Mouse (Mus musculus) ES-CJ7 (cell line): ENCODE measurements around the gene Fbxo22.
"Not testable (repeated sequence)": the region's sequence is repeated elsewhere in the genome, so short reads cannot be mapped to it uniquely, and the experiment has no call there.

Experiments
- DNase-seq: peaks from one replicate; pipeline ENCODE4 v3.0.0; 2011; ENCODE audit warnings: low read depth, low spot score

The Fbxo22 gene

DNA sequence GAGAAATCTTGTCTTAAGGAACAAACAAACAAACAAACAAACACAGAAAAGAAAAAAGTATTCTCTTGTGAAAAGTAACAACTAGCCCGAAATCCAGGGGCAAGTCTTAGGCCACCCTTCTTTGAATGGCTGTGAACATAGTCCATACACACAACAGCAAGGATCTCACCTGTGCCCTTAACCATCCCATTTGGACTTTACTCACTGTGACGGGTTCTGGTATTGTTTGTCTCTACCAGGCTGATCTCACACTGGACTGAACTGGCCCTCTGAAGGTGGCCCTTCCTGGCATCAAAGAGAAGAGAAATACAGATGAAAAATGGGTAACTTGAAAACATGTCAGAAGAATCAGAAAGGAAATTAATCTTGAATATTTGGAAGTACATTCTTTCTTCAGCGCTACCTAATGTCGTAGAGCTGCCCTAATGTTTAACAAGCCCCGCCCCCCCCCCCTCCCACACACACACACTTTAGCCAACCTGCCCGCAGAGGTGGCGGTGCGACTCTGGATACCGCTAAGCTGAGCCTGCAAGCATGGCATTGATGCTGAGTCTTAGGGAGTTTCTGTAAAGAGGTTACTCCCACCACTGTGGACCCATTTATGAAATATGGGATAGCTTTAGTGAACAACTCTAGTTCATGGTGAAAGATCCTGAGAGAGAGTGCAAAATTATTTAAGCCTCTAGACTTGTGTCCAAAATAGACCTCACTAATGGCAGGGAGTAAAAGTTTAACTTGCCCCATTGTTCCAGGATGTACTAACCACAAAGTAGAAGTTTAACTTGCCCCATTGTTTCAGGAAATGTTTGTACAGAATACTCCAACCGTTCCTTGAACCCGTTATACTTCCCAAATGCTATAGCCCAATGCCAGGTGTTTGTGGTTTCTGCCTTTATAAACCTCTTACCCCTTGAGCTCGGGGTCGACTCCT, 27.8 kb downstream of the Fbxo22 start:
- no peak for DNase-seq

DNA sequence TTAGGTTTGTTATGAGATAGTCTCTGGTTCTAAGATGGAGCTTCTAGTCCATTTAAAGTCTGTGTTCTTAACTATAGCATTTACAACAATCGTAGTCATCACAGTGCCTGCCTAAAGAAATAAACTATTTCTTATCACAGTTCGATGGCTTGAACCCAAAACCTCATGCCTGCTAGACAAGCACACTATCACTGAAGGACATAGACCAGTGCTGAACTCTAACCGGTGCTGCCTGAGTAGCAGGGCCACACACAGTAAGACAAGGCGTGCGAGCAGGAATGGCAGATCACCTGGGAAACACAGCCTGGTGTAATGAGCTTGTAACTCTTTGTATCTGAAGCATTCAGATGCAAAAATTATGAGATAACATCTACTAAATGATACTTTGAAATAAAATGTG, 32.1 kb downstream of the Fbxo22 start:
- no peak for DNase-seq

DNA sequence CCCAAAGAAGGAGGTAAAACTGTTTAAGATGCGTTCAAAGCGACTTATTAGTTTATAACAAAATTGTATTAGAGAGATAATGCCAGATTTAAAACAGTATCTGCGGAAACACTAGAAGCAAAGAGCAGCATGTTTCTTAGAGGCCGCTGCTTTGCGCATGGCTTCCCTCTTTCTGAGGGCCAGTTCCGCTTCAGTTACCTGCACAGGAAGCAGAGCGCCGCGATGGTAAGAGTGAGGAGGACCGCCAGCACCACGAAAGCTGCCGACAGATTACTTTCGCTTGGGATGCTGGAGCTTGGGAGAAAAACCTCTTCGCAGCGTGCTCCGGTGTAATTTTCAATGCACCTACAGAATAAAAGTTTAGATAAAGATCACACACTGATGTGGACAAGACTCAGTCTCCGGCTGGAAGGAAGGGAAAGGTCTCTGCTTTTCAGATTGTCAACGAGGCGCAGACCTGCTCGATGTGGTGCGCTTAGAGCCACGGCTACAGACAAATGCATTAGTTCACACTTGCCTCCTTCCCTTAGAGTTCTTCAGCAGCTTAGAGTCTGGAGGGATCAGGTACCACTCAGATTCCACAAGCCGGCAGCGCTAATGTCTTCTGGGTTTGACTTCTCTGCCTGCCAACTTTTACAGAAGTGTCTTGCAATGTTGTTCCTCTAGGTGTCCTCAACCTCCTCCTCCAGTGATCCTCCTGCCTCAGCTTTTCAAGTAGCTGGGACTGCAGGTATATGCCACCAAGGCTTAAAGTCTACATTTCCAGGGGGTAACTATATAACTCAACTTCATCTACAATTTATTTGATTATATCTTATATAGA, 33.3 kb downstream of the Fbxo22 start:
- DNase-seq, result peak; percentile 76

DNA sequence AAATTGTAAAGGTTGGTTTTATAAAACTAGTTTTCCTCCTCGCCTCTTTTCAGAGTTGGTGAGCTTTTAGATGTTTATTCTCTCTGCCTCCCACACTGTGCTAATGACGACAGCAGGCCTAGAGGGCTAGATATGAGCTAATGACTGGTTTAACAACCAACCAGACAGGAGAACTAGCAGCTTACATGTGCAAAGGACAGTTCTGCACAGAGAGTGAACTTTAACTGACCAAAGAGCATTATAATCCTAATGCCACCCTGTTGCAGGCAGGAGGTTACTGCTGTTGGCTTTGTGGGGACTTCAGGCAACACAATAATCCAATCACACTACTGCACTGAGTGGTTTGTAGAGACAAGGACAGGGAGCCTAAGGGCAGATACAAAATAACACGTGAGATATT, 34.6 kb downstream of the Fbxo22 start:
- DNase-seq, result no peak

DNA sequence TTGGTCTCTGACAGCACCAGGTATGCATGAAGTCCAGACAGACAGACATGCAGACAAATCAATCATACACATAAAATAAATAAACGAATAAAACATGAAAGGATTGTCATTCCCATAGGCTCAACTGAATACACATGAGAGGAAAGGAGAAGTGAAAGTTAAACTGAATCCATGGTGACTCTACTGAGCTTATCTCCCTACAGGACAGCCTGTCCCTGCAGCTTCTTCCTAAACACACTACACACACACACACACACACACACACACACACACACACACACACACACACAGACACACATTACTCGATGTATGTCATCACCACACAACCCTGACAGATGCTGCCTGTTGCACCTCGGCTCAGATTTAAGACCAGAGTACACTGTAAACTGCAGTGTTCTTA, 35.4 kb downstream of the Fbxo22 start:
- no peak for DNase-seq

DNA sequence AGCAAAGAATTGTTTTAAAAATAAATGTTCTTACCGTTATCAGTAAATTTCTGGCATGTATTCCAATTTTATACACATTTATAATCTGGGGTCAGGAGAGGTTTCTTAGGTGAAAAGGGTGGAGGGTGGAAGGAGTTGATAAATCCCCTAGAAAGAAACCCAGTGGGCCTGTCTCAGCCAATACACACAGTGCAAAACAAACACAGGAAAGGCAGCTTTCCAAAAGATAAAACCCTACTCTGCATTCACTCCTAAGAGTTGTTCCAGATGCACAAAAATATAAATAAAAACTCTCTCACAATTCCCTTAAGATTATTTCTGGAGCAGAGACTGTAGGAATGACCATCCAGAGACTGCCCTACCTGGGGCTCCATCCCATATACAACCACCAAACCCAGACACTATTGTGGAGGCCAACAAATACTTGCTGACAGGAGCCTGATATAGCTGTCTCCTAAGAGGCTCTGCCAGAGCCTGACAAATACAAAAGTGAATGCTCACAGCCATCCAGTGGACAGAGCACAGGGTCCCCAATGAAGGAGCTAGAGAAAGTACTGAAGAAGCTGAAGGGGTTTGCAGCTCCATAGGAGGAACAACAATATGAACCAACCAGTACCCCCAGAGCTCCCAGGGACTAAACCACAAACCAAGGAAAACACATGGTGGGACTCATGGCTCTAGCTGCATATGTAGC, 36.5 kb downstream of the Fbxo22 start:
- DNase-seq, result not testable (repeated sequence)

DNA sequence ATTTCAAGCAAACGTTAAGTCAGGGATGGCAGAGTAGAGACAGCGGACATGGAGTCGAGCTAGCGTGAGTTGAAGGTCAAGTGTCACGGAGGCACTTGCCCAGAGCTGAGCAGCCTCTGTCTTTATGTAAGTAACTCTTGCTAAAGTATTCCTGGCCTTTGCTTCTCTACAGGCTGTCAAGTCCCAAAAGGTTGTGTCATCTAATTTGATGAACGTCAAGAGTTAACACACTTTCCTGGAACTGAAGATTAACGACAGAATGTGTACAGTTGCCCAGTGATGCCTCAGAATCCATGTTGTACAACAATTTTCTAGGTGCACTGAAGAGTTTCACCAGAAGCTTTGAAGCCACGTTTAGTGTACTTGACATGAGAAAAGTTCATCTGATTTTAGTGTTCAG, 37.7 kb downstream of the Fbxo22 start:
- no peak for DNase-seq

DNA sequence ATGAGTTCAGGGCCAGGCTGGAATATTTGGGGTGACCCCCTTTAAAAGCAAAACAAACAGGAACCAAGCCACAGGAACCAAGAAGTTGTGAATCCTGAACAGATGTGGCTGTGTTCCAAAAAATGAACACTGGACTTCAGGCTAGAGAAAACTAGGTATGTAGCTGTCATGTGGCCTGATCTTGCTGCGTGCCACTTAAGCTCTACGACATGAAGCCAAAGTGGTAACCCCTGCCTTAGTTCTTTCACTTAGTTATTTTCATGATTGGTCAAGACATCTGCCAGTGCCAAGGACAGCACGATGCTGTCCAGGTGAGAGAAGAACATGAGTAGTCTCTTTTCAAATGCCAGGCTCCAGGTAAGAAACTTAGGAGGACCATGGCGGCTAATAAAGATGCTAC, 38.2 kb downstream of the Fbxo22 start:
- DNase-seq, result no peak

DNA sequence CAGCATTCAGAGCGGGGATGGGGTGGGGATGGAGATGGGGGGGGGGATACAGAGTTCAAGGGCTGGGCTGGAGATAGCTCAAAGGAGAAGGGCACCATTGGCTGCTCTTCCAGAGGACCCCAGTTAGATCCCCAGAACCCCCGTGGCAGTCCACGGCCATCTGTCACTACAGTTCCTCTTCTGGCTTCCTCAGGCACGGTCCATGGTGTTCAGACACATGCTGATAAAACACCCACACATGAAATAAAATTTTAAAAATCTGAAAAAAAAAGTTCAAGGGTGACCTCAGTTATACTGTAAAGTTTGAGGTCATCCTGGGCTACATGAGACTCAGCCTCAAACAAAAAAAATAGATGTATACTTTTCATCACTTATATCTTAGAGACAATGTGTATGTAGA, 39.7 kb downstream of the Fbxo22 start:
- no peak for DNase-seq

DNA sequence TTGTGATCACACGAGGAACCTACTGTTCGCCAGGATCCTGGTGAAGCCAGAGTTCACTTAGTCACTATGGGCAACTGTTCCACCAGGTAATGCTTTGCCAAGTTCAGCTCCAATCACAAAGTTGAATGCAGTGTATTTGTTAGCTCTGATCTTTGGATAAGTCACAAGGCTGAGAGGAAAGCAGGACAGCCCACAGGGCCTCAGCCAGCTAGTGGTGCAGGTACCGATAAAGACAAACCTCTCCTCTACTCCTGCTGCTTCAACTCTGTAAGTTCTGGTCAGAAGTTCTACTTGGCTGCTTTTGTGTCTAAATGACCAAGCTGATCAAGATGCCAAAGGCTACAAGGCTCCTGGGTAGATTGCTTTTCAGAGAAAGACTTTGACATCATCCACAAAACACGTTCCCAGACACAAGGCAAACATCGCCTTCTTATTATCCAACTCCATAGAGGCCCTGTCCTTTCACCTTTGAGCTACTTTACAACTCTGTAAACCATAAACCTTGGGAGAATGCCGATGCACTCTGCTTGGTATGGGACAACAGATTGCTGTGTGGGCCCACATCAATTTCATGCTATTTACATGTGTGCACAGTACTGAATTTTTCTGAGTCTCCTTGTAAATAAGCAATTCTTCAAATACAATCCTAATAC, 42.0 kb downstream of the Fbxo22 start:
- DNase-seq, result no peak

DNA sequence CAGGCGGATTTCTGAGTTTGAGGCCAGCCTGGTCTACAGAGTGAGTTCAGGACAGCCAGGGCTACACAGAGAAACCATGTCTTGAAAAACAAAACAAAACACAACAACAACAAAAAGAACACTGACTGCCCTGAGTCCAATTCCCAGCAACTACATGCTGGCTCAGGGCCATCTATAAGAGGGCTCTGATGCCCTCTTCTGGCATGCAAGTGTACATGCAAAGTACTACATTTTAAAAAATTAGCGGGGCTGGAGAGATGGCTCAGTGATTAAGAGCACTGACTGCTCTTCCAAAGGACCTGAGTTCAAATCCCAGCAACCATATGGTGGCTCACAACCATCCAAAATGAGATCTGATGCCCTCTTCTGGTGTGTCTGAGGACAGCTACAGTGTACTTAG, 43.4 kb downstream of the Fbxo22 start:
- DNase-seq, result peak; percentile 64

DNA sequence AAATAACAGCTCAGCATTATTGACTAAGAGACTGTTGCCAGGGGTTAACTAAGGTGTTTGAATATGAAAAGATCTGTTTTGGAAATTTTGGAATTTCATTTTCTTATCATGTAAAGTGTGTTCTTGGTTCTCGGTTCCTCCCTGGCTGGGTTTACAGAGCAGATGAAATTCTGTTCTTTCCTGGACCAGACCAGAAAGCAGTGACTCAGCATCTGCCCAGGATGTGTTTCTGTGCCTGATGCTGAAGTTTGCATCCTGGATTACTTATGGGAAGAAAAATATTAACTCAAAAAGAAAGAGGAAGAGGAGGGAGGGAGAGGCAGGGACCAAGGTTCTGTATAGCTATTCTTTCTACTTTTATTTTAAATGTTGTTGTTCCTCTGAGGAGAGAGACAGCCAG, 45.1 kb downstream of the Fbxo22 start:
- DNase-seq, result no peak

DNA sequence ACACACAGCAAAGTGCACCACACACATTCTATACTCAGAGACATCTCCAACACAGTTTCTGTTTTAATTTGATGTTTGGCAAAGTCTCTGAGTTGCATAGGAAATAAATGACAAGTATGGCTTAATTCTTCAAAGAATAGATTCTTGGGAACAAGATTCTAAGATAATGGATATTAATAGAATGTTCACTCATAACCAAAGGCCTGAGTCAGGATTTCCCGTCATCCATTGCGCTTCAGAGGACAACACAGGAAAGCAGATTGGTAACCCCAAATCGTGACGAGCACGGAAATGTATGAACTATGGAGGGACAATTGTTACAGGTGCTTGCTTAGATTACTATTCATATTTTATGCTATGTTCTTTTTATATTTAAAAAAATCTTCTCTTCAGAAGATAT, 46.3 kb downstream of the Fbxo22 start:
- DNase-seq, result no peak

DNA sequence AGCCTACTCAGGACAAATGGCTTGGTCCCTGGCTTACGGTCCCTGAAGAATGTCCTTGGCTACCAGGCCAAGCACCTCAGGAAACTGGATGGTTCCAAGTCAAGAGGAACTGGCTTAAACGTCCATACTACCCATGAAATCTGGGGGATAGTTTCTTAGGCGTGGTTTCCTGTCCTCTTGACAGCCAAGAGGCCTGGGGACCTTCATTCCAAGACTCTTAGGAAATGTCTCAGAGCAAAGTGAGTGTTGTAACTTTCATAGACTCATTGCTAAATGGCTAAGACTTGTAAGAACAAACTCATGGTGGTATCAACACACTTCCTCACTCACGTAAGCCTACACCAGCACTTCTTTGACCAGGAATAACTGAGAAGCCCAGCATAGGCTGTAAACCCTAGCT, 46.9 kb downstream of the Fbxo22 start:
- no peak for DNase-seq

DNA sequence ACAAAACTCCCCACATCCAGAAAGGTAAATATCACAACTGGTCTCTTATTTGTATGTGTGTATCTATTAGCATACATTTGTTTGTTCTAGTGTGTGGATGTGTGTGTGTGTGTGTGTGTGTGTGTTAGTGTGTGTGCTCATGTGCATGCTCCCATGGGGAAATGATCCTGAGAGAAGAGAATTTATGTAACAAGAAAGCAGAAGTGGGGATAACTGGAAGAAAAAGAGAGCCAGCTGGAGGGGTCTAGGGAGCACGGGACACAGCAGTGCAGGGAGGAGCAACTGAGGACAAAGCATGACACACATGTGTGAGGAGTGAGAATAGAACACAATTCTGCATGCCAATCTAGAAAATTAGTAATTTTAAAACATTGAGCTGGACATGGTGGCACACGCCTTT, 48.4 kb downstream of the Fbxo22 start:
- DNase-seq, result no peak

DNA sequence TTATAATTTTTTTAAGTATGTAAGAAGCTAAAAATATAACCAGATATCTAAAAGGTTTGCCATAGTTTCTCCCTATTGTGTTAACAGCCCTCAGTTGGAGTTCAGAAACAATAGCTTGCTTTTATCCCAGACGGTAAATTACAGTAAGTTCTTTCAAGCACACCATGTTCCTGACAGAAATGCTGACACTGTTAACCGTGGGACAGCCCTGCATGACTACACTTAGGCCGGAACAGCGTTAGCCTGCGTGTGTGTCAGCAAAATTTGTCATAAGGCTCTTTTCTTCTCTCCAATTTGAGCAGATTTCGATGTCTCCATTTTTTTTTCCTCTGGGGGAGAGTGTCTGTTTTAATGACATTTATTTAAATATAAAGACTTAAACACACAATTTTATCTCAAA, 51.0 kb downstream of the Fbxo22 start:
- no peak for DNase-seq

DNA sequence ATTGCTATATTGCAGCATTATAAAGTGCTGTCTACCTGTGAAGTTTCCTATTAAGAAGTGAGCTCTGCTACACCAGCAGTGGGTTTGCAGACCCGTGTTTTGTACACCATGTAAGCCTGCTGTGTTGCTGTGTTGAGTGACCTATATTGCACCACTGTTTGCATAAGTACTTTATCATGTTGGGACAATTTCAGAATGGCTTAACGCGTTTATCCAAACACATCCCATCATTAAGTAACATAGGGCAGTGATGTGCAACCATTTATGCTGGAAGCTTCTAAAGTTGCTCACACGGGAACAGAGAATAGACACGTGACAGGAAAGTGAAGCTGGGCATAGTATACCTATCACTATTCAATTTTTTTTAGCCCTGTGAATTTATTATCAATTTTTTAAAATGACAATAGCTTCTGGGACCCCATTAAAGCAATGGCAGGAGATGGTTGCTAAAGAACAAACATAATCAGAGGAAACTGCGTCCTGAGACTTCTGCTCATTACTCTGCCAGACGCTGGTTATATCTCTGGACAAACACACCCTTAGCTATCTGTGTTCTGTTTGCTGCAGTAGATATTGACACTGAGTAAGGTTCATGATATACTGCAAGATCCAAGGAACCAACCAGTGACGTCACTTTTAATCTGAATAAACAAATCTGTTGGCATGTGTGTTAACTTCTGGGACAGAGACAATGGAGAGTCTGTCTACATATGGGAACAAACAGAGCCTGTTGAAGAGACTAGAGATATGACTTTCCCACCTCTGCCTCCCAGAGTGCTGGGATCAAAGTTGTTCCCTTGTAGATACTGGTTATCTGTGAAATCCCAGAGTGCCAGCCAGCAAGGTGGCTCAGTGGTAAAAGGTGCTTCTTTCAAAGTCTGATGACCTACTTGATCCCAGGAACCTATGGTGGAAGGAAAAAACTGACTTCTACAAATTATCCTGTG, 55.9 kb downstream of the Fbxo22 start:
- no peak for DNase-seq

DNA sequence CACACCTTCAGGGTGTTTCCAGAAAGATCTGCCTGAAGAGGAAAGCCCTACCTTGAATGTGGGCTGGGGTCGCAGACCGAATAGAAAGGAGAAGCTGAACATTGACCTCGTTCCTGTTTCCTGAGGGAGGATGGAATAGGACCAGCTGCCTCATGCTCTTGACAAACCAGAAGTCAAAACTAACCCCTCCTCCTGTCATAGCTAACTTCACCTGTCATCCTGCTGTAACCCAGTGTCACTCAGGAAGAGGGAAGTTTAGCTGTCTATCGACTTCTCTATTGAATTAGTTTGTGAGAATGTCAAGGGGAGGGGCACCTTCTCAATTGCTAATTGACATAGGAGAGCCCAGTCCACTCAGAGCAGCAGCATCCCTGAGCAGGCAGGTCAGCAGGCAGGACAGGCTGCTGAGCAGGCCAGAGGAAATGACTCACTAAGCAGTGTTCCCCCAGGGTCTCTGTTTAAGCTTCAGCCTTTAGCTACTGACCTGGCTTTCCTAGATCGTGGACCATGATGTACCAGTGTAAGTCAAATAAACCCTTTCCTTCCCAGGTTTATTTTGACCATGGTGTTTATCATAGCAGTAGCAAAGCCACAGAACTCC, 63.3 kb downstream of the Fbxo22 start:
- no peak for DNase-seq

DNA sequence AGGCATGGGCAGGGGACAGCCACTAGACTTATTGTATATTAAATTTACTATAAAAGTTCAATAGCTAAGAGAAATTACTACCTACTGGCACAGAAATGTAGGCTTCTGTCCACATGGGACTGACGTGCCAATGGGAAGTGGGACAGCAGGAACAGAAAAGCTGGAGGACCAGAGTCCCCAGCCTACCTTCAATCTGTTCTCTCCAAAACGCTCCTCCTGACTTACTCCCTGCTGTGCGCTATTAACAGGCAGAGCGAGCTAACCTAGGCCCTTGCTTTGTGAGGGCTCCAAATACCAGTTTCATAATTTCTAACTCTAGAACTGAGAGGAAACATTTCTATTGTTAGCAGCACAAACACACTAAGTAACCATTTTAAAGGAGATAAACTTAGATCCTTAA, 65.2 kb downstream of the Fbxo22 start:
- no peak for DNase-seq
